Mouse (Mus musculus) kidney, postnatal 4 days (tissue): Measurements from ENCODE around the gene Vav2.

Source experiments
- DNase-seq, 2 experiments: peaks; one replicate each; pipeline ENCODE4 v3.0.0; 2021; ENCODE audit warnings: mixed read lengths in 2 of 2

Gene Vav2

DNA sequence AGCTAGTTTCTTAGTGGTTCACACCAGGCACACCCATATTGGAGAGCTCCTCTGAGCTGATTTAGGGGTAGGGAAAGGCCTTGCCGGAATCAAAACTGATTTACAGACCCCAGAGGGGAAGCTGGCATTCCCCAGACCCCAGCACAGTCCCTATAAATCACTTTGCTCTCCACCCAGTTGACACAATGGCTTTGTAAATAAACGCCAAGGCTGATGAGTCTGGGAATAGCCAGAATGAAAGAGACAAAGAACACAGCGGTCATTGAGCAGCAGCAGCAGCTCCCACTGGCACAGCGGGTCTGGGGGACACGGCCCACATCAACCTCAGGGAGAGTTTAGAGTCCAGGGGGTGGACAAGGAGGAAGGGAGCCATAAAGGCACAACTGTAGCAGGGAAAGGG is 65.0 kb downstream of the Vav2 start:
- DNase-seq: no peak

DNA sequence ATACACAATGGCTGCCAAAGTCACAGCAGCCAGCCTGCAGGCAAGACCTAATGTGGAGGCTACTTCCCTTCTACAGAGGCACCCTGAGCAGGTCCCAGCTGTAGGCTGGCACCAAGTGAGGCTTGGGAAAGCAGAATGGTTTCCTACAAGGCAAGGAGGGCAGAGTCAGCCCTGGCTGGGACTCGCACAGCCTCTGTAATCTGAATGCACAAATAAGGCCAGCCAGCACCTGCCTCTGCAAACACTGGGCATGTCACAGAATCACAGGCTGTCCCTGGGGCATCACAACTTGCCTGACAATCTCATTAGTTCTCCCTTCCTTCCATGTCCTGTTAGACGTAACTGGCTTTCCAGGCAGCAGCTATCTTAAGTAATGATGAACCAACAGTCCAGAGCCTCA is 68.4 kb downstream of the Vav2 start:
- DNase-seq: no peak

DNA sequence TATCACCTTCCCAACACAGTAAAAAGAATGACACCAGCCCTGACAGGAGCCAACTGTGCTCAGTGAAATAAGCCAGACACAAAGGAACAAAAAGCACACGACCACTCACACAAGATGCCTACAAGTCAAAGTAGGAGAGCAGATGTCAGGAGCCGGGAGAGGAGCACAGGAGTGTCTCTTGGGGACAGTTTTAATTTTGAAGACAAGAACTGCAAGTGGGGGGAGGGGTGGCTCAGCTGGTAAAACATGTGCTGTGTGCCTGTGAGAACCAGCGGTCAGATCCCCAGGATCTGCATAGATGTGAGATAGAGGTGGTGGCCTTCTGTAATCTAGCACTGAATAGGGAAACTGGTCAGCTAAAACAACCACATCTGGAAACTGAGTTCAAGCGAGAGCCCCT is 71.1 kb downstream of the Vav2 start:
- no peak for DNase-seq

DNA sequence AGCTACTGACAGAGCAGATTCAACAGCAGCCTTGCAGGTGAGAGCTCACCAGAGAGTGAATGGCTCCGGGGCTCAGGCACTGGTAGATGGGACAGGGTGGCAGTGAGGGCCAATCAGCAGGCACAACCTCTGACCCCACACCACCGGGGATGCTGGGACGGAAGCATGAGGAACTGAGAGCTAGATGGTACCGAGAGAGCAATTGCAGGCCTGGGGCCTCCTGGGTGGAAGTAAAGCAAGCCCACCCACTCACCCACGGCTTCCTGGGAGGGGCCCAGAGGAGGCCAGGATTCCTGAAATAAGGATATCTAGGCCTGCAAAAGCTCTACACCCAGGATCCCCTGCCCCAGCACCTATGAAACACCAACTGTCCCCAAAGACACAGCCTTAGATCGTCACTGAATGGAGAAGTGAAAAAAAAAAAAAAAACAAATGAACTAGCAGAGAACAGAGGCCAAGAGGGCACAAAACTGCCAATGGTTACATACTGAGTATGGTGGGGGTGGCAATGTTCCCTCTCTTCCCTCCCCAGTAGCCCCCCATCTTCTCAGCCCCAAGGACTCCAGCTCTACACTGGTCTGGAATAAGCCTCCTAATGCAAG is 72.1 kb downstream of the Vav2 start:
- DNase-seq: no peak

DNA sequence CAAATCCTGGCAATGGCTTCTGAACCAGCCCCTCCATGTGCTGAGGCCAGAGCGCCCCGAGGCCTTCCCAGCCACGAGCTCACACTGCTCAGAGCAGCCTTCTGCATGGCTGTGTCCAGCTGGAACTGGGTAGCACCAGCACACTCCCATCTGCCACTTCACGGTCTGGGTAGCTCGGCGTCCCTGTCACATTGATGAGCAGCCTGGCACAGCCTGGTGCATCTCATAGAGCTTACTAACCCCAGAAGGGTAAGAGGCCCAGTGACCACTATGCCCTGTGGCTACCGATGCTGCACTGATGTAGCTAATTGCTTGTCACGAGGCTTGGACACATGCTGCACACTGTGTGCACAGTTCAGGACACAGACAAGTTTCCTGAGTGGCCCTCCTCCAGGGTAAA is 74.1 kb downstream of the Vav2 start:
- DNase-seq: no peak

DNA sequence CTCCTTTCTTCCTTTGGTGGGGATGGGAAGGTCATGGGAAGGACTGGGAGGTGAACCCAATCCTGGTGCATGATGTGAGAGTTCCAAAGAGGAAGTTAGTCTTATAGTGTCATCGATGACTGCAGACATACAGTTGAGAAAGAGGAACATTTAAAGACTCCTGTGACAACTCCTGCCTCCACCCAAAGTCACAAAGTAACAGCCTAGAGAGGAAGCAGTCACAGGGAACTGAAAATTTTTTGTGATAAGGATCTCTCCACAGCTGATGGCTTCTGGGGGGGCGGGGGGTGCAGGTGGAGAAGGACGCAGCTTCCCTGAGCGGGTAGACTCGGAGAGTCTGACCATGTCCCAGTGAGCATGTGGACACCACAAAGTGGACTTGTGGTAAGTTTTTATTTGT is 76.5 kb downstream of the Vav2 start:
- DNase-seq: no peak

DNA sequence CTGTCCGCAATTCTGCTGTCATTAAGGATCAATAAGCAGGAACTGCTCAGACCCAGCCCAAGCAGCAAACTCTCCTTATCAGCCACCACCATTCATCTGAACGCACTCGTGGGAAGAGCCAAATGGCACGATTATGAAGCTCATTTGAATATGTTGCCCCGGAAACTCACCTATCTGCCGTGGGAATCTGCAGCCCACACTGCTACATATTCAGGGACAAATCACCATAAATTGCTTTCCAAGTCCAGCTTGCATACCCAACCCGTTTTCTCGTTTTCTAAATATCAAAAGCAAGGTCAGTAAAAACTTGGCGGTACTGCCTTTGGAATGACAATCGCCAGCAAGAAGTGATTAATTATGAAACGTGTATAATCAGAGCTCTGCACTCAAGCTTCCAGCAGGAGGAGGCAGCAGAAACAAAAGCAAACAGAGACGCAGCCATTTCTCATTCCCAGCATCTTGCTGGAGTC is 82.8 kb downstream of the Vav2 start:
- DNase-seq: no peak

DNA sequence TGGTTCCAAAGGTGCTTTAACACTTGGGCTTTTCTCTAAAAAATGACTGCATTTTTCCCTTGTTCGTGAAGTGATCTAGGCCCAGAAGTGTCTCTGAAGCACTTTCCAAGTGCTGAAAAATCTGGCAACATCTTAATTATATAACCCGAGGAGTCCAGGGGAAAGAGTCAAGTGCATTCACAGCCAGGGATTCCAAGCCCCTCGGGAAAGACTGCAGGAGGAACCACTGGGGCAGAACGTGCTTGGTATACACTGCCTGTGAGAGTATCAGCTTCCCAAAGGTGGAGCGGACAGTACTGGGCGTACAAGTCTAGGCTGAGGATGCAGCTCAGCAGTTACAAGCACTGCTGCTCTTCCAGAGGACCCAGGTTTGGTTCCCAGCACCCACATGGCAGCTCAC is 86.2 kb downstream of the Vav2 start:
- no peak for DNase-seq

DNA sequence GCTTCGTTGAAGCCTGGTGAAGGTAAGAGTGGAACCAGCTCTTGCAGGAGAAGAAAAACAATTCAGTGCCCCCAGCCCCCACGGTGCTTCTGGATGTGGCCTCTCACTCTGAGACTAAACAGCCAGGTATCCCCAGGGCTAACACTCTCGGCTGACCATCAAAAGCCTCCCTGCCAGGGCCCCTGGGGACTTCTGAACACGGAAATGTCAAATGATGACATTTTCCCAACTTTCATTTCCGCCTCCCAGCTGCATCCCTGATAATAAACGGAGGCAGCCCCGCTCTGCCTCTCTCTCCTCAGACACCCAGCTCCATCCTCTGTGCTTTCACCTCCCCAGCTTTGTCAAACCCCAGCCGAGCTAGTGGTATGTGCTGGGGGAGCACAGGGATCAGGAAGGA is 87.8 kb downstream of the Vav2 start:
- no peak for DNase-seq

DNA sequence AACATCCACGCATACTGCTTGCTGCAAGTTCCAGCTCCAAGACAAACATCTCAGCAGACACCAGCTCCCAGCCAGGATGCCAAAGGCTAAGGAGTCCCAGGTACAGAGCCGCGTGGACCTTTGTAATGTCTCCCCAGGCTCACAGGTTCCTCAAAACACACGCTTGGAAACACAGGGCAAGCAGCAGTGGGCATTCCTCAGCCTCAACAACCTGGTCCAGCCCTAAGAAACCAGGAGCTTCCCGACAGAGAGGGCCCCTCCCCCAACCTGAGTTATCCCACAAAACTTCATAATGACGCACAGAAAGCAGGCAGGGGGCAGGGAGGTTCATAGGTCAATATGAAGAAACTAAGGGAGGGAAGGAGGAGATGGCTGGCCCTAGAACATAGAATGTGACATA is 89.6 kb downstream of the Vav2 start:
- DNase-seq: no peak

DNA sequence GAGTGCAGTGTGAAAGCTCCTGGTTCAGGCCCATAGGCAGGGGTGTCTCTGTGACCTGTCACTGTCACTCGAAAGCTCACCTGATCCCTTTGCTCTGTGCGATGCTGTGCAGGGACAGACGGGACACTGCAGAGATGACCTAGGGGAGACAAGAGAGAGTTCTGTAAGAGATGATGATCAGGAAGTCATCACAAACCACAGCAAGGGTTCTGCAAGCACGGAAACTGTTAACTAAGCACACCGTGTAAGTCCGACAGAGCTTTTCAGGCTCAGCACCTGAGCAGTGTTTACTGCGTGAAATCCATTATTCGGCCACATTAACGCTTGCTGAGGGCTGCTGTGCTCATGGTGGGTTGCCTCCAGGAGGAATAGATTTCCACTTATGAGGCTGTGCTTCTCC is 90.2 kb downstream of the Vav2 start:
- DNase-seq: no peak

DNA sequence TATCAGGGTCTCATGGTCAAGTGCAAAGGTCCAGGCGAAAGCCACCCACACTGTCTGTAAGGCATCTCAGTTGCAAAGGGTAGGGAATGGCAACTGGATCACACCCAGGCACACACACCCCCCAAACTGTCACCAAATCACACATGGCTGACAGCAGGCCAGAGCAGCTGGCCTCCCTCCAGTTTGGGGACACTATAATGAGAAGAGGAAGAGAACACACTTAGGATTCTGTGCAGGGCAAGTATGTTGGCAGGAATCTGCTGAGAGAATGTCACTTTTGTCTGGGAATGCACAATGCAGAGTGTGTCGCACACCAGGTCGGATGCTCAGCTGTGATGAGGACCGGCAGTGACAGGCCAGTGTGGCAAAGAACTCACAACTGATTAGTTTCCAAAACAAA is 92.0 kb downstream of the Vav2 start:
- DNase-seq: no peak

DNA sequence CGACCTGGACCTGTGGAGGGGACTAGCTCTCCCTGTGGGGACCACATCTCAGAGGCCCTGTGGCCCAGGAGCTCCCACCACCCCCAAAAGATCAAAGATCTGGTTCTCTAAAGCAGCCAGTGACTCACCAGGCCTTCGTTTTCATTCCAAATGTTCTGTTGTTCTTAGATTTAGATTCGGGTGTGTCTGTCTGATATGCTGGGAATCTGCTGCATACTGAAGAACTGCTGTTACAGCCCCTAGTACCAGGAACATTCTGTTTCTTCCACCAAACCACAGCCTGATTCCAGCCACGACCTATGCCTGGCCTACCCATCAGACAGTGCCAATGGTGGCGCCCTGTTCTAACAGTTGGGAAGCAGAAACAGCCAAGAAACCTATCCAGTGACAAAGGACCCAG is 95.3 kb downstream of the Vav2 start:
- no peak for DNase-seq

DNA sequence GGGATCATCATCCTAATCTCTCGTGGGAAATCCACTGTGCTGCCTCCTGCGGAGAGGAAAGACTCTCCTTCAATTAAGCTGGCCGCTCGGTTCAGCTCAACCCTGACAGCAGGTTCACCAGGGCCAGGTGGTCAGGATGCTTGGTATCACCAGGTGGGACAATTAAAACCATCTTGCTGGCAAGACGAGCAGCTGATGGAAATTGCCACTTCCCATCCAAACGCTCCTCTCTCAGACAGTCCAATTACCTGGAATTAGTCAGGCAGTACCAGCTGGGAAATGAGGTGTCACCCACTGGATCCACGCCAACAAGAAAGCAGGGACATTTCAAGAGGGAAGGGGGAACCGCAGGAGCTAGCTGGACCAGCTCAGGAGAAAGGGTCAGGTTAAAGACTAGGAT is 96.4 kb downstream of the Vav2 start:
- DNase-seq: no peak

DNA sequence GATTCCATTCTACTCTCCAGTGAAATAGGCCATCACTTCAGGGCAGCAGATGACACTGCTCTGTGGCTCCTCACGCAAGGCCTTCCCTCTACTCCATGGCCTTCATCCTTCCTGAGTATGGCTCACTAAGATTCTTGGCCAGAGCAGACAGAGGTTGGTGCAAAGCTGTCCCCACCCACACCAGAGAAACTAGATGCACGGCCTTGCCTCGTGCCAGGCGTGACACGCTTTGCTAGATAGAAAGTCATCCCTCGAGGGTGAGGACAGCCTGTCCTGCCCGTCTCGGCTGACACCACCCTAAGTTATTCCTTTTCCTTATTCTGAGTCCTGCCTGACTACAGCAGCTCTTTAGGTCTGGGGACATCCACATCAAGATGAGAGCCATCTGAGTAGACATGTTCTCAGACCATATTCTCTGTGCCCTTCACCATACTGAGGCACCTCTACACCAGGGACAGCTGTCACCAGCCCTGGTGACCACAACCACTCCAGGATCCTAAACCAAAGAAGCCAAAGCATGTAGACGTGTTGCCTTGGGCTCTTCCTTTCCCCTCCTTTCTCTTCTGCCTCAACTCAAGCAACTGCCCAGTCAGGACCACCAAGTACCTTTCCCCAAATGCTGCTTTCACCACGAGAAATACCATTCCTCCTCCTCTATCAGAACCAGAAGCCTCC is 97.3 kb downstream of the Vav2 start:
- no peak for DNase-seq

DNA sequence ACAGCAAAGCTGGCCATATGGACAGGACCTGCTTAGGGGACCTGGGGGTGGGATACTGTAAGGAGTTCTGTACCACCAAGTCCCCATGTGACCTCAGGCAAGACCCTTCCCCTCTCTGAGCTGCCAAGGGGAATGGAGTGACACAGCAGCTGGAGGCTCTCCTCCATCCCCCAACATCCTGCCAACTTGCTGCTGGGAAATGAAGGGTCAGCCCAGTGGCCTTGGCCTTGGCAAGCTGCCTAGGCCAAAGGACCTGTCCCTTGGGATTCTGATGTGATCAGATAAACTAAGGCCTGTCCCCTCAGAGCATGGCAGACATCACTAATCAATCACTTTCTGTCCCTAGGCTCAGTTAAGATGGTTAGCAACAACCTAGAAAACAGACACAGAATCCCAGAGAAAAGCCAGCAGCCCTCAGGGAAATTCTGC is 98.2 kb downstream of the Vav2 start:
- peak; percentile 68 to 77 for DNase-seq

DNA sequence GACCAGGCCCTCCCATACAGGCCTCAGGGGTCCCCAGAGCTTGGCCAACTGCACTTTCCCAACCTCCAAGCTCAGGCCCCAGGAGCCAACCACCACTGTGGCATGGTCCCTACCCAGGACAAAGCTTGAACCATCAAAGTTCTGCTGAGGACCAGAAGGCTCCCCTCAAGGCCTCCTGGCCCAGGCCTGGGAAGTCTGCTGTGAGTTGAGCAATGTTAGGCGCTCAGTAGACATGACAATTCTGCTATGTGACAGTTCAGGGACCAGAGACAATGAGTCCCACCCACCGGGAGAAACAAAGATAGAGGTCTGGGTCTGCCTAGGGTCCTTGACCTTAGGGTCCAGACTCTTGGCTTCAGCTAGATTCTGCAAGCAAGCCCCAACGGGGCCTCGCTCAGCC is 98.9 kb downstream of the Vav2 start:
- DNase-seq: no peak

DNA sequence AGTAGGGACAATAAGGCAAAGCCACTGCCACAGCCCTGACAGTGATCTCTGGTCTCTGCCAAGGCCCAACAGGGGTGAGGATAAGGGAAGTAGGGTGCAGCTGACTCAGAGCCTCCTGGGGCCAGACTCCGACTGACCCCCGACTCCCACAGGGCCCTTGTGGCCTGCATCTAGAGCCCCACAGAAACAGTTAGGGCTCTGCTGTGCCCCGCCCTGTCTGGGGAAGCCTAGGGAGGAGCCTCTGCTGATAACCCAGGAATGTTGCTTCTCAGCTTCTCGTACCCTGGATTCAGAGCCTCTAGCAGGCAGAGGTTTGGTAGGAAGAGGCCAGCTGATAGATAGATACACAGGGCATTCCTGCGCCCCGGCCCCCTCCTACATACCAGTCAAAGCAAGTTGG is 99.8 kb downstream of the Vav2 start:
- DNase-seq: peak in 1 of 2 experiments; percentile 42

DNA sequence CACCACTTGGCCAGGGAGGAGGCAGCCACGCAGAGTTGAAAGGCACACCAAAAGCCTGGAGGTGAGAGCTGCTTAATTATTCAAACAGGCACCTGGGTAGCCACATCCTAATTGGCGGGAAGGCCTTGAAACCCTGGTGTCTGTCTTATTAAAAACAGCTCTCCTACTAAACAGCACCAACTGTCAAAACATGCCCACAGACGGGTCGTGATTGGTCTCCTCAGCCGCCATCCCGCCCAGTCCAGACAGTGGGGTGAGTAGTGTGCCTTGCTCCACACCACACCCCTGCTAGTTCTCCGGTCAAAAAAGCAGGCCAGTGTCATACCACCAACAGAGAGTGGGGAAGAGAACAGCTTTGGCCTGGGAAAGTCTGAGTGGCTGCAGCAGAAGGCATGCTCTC is 100.5 kb downstream of the Vav2 start:
- DNase-seq: no peak

DNA sequence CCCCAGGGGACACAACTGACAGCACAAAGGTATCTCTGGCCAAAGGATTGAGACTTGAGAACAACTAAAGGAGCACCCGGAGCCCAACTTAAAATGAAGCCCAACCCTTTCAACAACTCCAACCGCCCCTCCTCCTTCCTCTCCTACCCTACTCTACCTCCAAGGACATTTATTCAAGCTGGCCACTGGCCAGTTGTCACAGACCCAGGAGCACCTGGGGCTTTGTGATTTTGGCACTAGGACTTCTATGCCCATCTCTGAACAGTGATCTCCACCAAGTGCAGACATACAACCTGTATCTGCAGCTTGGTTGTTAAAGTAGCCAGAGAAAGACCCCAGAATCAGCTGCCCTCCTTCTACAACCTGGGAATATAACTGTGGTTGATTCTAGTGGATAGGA is 102.1 kb downstream of the Vav2 start:
- no peak for DNase-seq

DNA sequence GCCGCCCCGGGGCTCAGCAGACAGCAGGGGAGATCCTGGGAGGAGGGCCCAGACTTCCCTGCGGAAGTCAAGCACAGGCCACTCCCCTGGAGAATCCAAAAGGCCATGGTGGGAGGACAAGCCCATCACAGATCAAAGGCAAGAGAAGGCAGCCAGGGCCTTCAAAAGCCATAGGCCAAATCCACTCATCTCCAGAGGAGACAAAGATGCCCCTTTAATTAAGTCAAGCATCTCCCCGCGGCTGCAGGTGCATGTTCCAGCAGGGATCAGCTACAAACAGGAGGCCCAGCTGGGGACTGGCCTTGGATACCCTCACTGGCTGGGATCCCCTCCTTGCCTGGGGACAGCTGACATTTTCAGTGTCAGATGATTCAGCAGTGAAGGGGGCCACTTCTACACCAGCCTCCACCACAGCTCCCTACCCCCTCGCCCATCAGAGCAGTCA is 105.4 kb downstream of the Vav2 start:
- DNase-seq: no peak

DNA sequence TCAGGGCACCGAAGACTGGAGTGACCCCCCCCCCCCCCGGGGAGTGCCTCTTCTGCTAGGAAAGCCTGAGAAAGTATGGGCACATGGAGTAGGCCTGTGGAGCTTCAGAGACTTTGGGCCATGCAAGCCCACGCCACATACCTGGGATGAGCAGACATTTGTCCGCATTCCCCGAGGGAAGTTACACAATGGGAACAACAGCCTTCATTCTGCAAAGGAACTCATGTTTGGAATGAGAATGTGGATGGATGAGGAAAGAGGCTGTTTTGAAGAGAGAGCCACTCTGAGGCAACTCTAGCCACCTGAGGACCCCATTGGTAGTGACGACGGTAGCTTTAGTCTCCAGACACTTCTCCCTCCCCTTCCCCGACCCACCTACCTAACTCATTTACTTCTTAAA is 106.0 kb downstream of the Vav2 start:
- no peak for DNase-seq

DNA sequence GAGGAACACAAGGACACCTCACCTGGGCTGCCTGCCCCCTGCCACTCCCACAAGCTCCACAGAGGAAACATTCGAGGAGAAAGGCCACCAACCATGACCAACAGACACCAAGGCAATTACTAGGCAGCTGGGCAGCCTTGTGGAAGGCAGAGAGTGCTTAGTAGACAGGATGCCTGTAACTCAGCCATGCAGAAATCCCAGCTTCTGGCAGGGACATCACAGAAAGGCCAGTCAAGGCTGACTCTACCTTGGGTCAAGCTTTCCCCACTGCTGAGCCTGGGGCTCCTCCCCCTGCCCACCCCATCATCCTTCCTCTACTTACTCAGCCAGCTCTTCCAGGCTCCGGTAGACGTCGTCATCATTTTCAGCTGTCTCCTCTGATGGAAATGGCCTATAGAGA is 108.2 kb downstream of the Vav2 start:
- peak; percentile 63 to 79 for DNase-seq

DNA sequence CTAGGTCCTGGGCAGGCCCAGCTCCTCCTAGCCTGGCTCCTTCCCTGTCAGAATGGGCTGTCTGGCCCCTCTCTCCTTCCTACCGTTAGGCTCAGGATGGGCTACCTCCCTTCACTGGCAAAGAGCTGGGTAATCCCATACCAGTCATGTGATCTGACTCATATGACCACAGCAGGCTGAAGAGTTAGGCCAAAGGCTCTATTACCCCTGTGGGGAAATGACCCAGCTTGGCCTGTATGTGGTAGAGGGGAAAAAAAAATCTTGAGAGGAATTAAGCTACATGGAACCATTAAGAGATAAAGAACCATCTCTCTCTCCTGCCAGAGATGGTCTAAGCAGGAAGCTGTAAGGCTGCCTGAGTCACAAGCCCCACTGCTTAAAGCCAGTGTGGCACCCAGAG is 108.6 kb downstream of the Vav2 start:
- DNase-seq: no peak

DNA sequence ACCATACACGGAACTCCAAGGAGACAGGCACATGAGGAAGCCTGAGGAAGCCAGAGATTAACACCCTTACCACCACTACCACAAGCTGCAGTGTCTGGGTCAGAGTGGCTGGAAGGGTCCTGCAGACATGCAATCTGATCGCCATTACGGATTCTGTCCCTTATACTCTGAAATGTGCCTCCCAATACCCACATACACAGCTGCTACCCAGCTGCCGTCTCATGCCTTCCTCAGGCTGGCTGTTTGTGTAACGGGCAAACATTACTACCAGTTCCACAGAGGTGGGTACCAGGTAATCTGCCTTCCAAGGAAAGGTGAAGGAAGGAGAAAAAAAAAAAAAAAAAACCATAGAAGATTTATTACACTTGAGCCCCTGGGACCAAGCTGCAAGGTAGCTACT is 110.7 kb downstream of the Vav2 start:
- DNase-seq: no peak
